Mouse (Mus musculus): ENCODE measurements around the gene Eef1akmt3.

Gene Eef1akmt3

GRCm38 (mm10) chr10:127041274-127041766, at the start of gene Eef1akmt3, which contains the start of gene Mettl1:
TSS of gene Eef1akmt3 (minus strand) at chr10:127041513.
TSS of gene Mettl1 (plus strand) at chr10:127041414.
- in situ Hi-C loops (cut with MboI; ENCODE audit: low pct_unique_long_range_greater_than_20kb in 1 of 2, low sequenced_read_pairs in 2 of 2, unreplicated experiment in 1 of 2), result no loop called here

- in situ Hi-C loops (cut with MboI; ENCODE audit: low pct_unique_long_range_greater_than_20kb in 1 of 2, low sequenced_read_pairs in 2 of 2, unreplicated experiment in 1 of 2), result no loop called here
Observed at GRCm38 (mm10) chr10:127090560-127091411, 49.5 kb upstream of the Eef1akmt3 start.

GRCm38 (mm10) chr10:127085633-127086032, 44.3 kb upstream of the Eef1akmt3 start:
- in situ Hi-C loops (cut with MboI; ENCODE audit: low pct_unique_long_range_greater_than_20kb in 1 of 2, low sequenced_read_pairs in 2 of 2, unreplicated experiment in 1 of 2), result no loop called here

GRCm38 (mm10) chr10:127085052-127085451, 43.7 kb upstream of the Eef1akmt3 start:
- in situ Hi-C loops (cut with MboI; ENCODE audit: low pct_unique_long_range_greater_than_20kb in 1 of 2, low sequenced_read_pairs in 2 of 2, unreplicated experiment in 1 of 2), result no loop called here

- in situ Hi-C loops (cut with MboI; ENCODE audit: low pct_unique_long_range_greater_than_20kb in 1 of 2, low sequenced_read_pairs in 2 of 2, unreplicated experiment in 1 of 2), result no loop called here
Observed at GRCm38 (mm10) chr10:127083915-127084306, 42.6 kb upstream of the Eef1akmt3 start.

- in situ Hi-C loops (cut with MboI; ENCODE audit: low pct_unique_long_range_greater_than_20kb in 1 of 2, low sequenced_read_pairs in 2 of 2, unreplicated experiment in 1 of 2), result no loop called here
Observed at GRCm38 (mm10) chr10:127083292-127083914, 42.1 kb upstream of the Eef1akmt3 start.

- in situ Hi-C loops (cut with MboI; ENCODE audit: low pct_unique_long_range_greater_than_20kb in 1 of 2, low sequenced_read_pairs in 2 of 2, unreplicated experiment in 1 of 2), result no loop called here
Observed at GRCm38 (mm10) chr10:127081996-127082620, 40.8 kb upstream of the Eef1akmt3 start.

GRCm38 (mm10) chr10:127080901-127081780, 39.8 kb upstream of the Eef1akmt3 start:
- in situ Hi-C loops (cut with MboI; ENCODE audit: low pct_unique_long_range_greater_than_20kb in 1 of 2, low sequenced_read_pairs in 2 of 2, unreplicated experiment in 1 of 2), result no loop called here

- in situ Hi-C loops (cut with MboI; ENCODE audit: low pct_unique_long_range_greater_than_20kb in 1 of 2, low sequenced_read_pairs in 2 of 2, unreplicated experiment in 1 of 2), result no loop called here
Observed at GRCm38 (mm10) chr10:127079665-127080391, 38.5 kb upstream of the Eef1akmt3 start.

- in situ Hi-C loops (cut with MboI; ENCODE audit: low pct_unique_long_range_greater_than_20kb in 1 of 2, low sequenced_read_pairs in 2 of 2, unreplicated experiment in 1 of 2), result no loop called here
Observed at GRCm38 (mm10) chr10:127078677-127079575, 37.6 kb upstream of the Eef1akmt3 start.

- in situ Hi-C loops (cut with MboI; ENCODE audit: low pct_unique_long_range_greater_than_20kb in 1 of 2, low sequenced_read_pairs in 2 of 2, unreplicated experiment in 1 of 2), result no loop called here
Observed at GRCm38 (mm10) chr10:127078001-127078676, 36.8 kb upstream of the Eef1akmt3 start.

- in situ Hi-C loops (cut with MboI; ENCODE audit: low pct_unique_long_range_greater_than_20kb in 1 of 2, low sequenced_read_pairs in 2 of 2, unreplicated experiment in 1 of 2), result no loop called here
Observed at GRCm38 (mm10) chr10:127077515-127077914, 36.2 kb upstream of the Eef1akmt3 start.

GRCm38 (mm10) chr10:127076082-127076481, 34.8 kb upstream of the Eef1akmt3 start:
- in situ Hi-C loops (cut with MboI; ENCODE audit: low pct_unique_long_range_greater_than_20kb in 1 of 2, low sequenced_read_pairs in 2 of 2, unreplicated experiment in 1 of 2), result no loop called here

GRCm38 (mm10) chr10:127075651-127076050, 34.3 kb upstream of the Eef1akmt3 start:
- in situ Hi-C loops (cut with MboI; ENCODE audit: low pct_unique_long_range_greater_than_20kb in 1 of 2, low sequenced_read_pairs in 2 of 2, unreplicated experiment in 1 of 2), result no loop called here

- in situ Hi-C loops (cut with MboI; ENCODE audit: low pct_unique_long_range_greater_than_20kb in 1 of 2, low sequenced_read_pairs in 2 of 2, unreplicated experiment in 1 of 2), result no loop called here
Observed at GRCm38 (mm10) chr10:127075080-127075479, 33.8 kb upstream of the Eef1akmt3 start, which contains the start of gene Agap2. TSS of gene Agap2 (plus strand) at chr10:127075284.

GRCm38 (mm10) chr10:127073981-127074380, 32.7 kb upstream of the Eef1akmt3 start:
- in situ Hi-C loops (cut with MboI; ENCODE audit: low pct_unique_long_range_greater_than_20kb in 1 of 2, low sequenced_read_pairs in 2 of 2, unreplicated experiment in 1 of 2), result no loop called here

Data from mouse embryonic stem cell (cell line).